Mouse (Mus musculus): Measurements from ENCODE around the gene Cyp2c55.

The Cyp2c55 gene

GRCm38 (mm10) chr19:39006715-39007114, at the start of gene Cyp2c55:
TSS of gene Cyp2c55 (plus strand) at chr19:39007019.
- DNase-seq (ENCODE audit: low spot score in 2 of 2) = no peak

GRCm38 (mm10) chr19:38970741-38971140, 36.1 kb upstream of the Cyp2c55 start:
- no peak for DNase-seq (ENCODE audit: low spot score in 2 of 2)

DNA sequence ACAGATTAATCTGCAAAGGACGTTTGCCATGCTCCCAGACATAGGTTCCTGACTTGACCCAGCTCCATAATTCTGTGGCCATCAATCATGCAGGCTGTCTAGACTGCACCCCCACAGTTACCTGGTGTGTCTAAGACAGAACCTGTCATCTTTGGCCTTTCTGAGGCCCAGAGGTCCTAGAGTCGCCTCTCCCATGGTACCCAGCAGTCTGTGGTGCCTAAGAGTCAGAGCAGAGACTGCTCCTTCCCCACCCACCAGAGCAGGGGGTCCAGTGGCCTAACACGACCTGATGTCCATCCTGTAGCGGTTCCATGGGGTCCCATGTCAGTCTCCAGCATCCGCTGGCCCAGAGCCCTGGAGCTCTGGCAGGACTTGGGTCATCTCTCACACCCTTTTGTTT, 34.2 kb upstream of the Cyp2c55 start:
- DNase-seq (ENCODE audit: low spot score in 2 of 2) = no peak

DNA sequence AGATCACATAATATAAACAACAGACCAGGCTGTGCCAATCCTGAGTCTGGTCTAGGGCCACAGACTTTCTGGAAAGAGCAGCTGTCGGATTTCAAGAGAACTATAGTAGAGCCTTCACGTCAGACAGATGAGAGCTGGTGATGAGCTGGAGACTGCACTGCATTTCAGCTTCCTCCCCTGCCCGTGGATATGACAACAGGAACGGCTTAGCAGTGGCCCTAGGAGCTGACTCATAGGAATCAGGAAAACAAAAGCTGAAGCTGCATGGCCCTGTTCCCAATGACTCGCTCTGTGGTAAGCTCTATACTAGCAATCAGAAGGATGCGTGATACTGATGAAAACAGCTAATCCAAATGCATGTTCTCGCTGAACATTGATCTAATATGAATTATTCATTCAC, 33.2 kb upstream of the Cyp2c55 start:
- no peak for DNase-seq (ENCODE audit: low spot score in 2 of 2)

DNA sequence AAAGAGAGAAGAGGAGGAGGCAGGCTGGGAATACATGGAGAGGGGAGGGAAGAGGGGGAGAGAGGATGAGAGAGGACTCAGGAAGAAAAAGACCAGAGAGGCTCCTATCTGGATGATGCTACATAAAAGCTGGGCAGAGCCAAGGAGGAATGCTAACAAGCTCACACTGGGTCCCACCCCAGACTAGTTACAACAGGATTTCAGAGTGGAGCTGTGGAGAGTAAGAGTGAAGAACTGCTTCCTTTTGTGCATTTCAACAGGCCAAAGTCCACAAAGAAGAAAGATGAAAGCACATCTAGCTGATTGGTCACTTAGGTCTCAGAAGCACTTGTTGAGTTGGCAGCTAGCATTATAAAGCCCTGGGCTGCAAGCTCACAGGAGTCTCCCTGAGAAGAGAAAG, 30.6 kb upstream of the Cyp2c55 start:
- DNase-seq (ENCODE audit: low spot score in 2 of 2) = no peak

- peak; percentile 9 to 49 for DNase-seq (ENCODE audit: low spot score in 2 of 2)
Measured at GRCm38 (mm10) chr19:38981966-38982365, 24.9 kb upstream of the Cyp2c55 start.

DNA sequence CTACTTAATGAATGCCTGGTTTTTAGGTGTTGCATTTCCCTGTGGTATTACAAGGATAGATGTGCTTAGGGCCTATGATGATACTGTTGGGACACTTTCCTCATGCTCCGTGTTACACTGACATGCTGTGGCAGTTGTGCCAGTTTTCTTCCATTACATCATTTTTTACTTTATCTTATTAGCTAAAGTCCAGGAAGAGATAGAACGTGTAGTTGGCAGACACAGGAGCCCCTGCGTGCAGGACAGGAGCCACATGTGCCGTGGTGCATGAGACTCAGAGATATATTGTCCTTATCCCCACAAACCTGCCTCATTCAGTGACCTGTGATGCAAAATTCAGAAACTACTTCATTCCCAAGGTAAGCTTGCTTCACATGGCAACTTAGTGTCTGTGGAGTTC, 8.6 kb upstream of the Cyp2c55 start:
- no peak for DNase-seq (ENCODE audit: low spot score in 2 of 2)

DNA sequence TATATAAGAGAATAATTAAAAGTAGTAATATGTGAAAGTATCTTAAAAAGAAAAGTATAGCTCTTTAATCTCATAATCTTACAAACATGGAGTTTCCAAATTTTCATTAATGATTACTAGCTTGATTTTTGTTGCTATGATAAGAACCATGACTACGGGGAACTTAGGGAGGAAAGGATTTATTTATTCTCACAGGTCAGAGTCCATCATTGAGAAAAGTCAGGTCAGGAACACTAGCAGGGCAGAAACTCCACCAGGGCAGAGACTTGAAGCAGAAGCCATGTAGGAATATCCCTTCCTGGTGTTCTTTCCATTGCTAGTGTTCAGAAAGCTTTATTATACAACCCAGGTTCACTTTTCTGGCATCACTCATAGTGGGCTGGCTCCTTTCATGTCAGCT, 8.1 kb upstream of the Cyp2c55 start:
- no peak for DNase-seq (ENCODE audit: low spot score in 2 of 2)

GRCm38 (mm10) chr19:39005132-39005531, 1.7 kb upstream of the Cyp2c55 start:
- DNase-seq (ENCODE audit: low spot score in 2 of 2) = no peak

GRCm38 (mm10) chr19:39057928-39058327, 51.1 kb downstream of the Cyp2c55 start:
- no peak for DNase-seq (ENCODE audit: low spot score in 2 of 2)

DNA sequence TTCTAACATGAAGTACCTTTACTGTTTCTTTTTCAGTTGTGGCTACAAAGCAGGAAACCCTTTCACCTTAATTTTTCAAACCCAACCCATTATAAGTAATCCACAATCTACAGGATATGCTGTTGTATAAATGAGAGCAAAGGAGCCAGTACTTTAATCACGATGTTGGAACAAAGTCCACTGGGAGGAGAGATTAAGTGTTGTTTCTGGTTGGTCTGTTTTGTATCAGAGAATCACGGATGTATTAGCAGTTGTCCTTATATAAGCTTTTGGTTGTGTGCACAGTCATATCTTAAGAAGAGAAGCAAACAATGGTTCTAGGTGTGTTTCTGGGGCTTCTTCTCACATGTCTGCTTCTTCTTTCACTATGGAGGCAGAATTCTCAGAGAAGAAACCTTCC, 53.9 kb downstream of the Cyp2c55 start, which contains the start of gene Cyp2c65:
Gene Cyp2c65, plus strand, starts transcription at position 297 of the 400 bp plus-strand sequence.
- no peak for DNase-seq (ENCODE audit: low spot score in 2 of 2)
